Mouse (Mus musculus): ENCODE results near the gene Srpk2.

Srpk2 gene

DNA sequence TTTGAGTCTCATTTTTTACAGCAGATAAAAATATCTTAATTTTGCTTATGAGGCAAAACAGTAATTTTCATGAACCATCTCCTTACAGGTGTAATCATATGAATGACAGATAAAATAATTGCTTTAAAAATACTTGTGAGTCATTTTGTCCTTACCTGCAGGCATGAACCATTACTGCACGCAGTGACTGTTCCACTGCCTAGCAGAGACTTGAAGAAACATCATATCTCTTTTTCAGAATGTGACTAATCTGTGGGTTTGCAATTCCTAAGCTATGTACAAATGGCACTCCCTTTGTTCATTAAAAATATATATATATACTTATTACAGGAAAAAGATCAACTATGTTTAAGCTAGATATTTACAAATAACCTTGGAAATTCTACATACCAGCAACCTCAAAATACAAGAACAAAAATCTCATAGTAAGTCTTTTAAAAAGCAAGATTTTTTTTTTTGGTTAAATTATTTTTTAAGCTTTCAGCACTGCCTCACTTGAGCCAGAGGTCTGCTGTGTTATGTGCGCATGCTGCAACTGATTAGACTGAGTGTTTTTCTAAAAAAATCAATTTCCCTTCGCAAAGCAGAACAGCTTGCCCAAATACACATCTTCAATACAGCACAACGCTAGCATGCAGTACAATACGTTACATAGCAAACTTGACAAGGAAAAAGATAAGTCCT, 68.7 kb downstream of the Srpk2 start:
- peak; percentile 59 for DNase-seq (ENCODE audit: low read depth)

DNA sequence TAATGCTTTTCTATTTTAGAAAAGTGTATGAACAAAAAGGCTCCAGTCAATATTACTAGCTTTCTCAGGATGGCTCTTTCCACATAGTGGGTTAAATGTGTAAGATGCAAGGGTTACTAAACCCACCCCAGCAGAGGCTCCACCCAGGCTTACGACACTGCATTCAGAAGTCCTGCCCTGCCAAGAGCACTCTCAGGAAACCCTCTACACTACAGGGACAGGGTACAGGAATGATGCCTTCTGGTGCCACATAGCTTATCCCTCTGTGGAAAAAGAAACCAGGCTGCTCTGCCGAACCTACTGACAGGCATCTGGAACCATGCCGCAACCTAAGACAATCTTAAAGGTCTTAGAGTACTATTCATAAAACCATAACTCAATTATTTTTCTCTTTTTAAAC, 71.6 kb downstream of the Srpk2 start:
- peak; percentile 56 for DNase-seq (ENCODE audit: low read depth)

DNA sequence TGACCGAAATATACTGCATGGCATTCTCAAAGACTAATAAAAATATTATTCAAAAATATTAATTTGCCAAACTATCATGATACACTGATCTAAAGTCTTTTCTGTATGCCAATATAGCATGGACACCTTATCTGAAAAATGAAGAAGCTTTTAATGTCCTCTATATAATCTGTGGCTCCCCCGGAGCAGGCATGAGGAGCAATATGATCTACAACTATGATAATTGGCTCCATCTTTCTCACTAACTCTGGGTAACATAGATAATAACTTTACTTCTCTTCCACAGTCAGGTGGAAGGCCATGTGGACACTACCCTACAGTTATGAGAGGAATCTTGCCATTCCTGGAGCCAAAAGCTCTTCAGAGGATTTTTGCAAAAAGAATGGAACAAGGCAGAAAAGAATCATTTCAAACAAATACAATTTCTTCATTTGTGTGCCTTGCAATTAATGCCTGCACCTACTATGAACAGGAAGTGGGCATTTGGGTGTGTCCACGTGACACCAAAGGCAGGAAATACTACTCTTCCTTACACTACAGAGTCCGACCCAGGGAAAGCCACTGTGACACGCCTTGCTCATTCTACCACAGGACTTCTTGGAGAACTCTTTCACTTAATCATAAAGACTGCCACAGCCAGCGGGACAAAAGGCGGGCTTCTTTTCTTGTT, 80.2 kb downstream of the Srpk2 start:
- DNase-seq (ENCODE audit: low read depth): peak; percentile 68

DNA sequence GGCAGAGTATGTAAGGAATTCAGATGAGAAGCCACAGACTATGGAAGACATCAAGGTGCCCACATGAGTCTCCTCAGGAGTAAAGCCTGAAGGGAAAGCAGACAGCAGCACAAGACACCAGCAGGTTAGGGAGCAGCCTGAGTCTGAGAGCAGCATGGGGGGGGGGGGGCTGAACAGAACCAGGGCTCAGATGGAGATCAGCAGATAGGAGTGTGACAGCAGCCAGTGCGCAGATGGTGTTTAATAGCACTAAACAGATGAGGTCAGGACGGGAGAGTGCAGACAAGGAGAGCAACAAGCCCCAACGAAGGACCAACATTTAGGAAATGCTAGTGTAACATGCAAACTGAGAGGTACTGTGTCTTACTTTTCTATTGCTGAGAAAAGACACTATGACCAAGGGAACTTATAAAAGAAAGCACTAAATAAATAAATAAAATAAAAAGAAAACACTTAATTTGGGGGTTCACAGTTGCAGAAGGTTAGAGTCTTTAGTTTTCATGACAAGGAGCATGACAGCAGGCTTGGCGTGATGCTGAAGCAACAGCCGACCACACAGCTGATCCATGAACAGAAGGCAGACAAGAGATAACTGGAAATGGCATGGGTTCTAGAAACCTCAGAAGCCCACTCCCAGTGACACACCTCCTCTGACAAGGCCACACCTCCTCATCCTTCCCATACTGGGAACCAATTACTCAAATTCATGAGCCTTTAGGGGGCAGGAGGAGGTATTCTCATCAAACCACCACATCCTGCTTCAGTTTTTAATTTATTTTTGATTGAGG, 84.5 kb downstream of the Srpk2 start:
- no peak for DNase-seq (ENCODE audit: low read depth)

DNA sequence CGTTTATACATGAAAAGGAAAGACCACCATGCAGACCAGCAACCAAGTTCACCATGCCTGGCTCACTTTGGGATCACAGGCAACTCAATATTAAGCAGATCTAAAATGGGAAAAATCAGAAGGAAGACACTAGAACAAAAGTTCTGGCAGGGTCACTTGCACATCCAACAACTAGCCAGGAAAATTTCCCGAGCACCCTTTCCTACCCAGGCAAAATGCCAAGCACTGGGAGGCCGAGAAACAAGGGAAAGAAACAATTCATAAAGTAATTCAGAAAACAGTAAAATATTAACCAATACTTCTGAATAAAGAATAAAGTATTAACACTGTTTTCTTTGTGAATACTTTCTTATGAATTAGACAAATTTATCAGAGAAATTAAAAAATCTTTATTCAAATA, 85.2 kb downstream of the Srpk2 start:
- no peak for DNase-seq (ENCODE audit: low read depth)

DNA sequence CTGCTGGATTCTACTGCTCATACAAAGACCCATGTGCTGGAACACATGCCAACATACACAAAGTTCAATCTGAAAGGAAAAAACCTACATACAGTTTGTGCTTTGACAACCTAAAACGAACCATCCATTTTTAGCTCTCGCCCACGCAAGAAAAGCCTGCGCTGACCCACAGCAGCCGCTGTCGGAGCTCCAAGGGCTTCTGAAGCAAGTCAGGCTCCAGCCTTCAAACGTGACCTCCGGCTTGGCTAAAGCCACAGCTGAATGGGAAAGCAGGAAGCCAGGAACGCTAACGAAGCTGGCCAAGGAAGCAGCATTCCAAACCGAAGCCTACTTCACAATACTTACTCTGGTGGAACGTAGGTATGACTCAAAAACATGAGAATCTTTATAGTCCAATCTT, 85.9 kb downstream of the Srpk2 start:
- DNase-seq (ENCODE audit: low read depth): no peak

DNA sequence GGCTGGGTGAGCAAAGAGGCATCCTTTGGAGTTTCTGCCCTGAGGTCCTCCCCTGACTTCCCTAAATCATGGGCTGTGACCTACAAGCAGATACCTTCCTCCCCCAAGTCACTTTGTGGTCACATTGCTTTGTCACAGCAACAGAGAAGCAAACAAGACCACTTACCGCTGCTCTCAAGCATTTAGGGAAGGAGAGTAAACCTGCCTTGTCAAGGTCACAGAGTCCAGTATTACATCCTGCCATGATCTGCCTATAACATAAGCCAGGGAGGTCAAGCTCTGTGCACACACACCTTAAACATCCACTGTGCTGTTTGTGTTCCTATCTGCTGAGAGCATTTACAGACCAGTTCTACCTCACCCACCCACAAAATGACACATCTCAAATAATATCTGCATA, 86.4 kb downstream of the Srpk2 start:
- peak; percentile 91 for DNase-seq (ENCODE audit: low read depth)

DNA sequence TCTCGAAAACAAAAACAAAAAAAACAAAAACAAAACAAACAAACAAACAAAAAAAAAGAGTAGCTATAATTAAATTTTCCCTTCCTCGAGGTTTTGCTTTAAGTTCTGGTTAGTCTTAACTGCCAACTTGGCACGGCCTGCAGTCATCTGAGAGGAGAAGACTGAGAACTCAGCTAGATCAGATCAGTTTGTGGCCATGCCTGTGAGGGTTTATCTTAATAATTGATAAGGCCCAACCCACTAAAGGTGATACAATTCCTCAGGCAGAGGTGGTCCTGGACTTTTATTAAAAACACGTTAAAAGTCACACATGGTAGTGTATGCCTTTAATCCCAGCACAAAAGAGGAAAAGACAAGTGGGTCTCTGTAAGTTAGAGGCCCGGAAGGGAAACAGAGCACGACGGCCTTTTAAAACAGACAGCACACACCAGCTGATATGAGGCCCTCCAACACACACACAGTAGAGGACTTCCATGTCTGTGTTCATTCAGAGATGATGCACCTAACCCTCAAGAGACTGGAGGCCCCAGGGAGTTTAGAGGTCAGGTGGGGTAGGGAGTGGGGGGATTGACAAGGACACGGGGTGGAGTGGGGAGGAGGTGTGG, 87.1 kb downstream of the Srpk2 start:
- DNase-seq (ENCODE audit: low read depth): no peak

DNA sequence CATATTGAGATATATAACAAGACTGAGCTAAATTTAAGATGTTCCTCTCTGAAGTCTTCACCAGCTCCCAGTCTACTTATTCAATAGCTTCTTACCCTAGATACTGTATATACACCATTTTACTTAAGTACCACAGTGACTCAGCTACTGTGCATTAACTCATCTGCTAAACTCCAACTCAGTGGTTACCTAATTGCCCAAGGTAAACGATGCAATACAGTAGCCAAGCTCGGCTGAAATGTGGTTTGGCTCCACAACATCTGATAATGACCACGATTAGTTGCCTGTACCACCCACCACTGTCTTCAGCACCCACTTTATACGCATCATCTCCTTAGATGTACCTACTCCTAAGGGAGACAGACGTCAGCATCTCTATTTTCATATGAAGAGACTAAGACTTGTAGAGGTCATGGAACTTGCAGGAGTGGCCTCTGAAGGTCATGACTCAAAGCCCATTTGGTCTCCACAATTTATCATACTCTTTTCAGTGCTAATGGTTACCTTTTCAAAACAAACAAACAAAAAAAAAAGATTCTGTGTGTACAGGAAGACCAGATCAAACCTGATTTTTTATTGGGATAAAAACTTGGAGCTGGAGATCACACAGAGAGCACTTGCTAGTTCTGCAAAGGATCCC, 88.0 kb downstream of the Srpk2 start:
- DNase-seq (ENCODE audit: low read depth): peak; percentile 81

DNA sequence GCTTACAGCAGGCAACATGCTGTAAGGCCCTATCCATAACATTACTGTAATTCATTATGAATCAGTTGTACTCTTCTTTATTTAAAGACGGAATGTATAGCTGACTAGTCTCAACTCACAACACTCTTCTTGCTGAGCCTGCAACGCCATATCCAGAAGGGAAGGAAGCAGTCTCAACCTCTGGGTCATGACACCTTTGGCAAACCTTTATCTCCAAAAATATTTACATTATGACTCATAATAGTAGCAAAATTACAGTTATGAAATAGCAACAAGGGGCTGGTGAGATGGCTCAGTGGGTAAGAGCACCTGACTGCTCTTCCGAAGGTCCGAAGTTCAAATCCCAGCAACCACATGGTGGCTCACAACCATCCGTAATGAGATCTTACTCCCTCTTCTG, 94.1 kb downstream of the Srpk2 start:
- peak; percentile 60 for DNase-seq (ENCODE audit: low read depth)

DNA sequence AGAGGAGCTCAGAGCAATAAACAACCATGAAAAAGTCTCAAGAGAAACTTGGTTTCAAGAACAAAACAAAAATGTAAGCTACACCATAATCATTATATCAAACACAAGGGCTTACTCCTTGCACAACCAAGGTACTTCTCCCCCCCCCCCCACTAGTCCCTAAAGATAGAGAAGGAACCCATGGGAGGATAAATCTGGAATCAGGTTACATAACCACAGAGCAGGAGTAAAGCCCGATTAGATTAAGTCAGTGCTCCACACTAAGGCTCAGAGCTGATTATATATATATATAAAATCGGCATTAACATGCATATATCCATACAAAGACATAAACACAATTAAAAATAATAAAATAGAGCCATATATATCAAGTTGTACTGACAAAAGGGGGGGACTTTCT, 96.8 kb downstream of the Srpk2 start:
- no peak for DNase-seq (ENCODE audit: low read depth)

DNA sequence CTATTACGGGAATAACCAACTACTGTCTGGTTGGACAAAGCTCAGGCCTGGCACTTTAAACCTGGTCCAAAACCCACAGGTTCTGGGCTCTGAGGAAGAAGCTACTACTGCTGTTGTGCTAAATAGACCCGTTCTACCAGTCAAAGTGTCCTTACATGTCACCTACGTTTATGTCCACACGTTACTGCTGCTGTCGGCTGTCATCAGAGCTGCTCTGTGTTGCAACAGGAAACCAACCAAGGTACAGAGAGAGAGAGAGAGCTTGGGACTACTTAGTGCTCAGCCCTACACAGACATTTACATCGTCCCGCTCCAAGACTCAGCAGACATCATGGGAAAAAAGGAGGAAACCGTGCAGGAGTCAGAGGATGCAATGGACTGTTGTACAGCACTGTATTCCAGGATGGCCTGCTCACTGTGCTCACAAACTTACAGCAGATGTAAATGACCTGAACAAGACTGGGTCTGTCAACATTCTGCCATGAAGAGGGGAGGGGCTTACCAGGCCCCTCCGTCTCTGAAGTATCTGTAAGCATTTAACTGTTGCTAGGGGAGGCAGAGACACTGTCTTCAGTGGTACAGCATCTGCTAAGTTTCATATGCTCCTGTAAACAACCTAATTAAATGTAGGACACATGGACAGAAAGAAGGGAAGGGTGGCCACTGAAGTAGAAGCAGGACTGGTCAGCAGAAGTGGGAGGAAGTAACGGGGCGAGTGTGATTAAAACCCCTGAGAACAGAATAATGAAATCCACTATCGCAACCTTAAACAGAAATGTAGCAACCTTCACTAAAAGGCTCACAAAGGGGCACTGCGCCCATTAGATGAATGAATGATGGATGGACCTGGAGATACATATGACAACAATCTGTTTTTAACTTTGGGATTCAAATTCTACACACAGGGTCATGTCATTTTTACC, 97.6 kb downstream of the Srpk2 start:
- peak; percentile 45 for DNase-seq (ENCODE audit: low read depth)

DNA sequence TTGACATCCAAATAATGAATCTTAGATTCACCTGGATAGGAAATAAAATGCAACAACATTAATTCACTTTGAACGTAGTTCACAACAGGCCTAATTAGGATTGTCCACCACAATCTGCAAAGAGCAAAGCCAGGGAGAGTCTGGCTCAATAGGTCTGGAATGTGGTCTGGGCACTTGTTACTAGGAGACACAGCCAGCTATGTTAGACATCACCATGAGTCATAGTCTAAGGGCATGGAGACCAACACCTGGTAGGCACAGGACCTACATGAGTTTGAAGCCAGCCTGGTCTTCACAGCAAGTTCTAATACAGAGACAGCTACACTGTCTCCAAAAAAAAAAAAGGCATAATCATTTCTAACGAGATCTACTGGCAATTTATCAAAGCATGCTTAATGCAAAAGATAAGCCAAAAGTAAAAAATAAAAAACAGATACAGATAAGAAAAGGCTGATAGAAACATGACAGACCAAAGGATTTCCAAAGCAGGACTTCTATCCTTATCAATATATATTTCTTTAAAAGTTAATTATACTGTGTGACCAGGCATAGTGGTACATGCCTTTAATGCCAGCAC, 102.8 kb downstream of the Srpk2 start:
- DNase-seq (ENCODE audit: low read depth): peak; percentile 31

DNA sequence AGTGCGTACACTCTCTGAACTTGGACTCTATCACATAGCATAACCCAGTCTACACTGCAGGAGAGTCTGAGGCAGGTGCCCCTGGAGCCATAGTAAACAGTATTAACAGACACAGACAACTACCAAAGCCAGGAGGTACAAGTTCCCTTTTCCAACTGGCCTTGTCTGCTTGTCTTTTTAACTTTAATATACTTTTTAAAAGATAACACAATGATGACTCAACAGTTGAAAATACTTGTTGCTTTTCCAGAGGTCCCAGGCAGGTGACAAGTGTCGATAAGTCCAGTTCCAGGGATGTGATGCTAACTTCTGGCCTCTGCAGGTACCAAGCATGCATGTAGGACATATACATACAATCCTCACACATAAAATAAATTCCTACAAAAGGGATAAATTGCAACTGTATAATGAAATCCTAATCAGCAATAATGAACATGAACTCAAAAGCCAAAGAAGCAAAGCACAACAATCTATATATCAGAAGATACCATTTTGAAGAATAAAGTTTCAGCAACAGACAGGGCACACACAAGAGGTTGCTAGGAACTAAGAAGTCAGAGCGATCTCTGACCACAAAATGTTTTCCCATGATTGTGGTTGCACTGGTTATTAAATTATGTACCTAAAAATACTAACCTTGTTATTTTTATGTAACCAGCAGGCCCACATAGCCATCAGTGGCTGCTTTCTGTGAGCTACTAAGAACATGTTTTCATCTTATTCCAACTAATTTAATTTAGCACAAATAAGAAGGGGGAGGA, 105.1 kb downstream of the Srpk2 start:
- peak; percentile 49 for DNase-seq (ENCODE audit: low read depth)

DNA sequence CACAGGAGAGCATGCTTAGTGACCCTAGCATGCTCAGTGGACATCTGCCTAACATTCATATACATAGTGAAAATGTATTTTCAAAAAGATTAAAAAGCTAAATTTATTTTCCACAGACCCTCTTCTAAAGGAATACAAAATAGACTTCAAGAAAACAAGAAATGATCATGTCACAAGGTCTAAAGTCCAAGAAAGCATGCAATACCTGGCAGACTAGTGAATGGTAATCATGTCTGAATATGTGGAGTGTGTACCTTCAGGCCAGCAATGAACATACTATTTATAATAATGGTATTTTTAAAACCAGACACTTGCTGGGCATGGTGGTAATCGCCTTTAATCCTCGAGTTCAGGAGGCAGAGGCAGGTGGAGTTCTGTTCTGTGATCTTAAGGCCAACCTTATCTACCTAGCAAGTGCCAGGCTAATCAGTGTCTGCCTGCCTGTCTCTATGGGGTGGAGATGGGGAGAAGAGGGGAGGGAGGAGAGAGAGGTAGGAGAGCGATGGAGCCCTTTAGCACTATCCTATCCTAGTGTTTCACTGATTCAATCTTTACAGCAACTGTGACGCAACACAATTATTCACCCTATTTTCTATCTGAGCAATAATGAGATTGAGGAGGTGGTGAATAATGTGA, 106.0 kb downstream of the Srpk2 start:
- DNase-seq (ENCODE audit: low read depth): no peak

DNA sequence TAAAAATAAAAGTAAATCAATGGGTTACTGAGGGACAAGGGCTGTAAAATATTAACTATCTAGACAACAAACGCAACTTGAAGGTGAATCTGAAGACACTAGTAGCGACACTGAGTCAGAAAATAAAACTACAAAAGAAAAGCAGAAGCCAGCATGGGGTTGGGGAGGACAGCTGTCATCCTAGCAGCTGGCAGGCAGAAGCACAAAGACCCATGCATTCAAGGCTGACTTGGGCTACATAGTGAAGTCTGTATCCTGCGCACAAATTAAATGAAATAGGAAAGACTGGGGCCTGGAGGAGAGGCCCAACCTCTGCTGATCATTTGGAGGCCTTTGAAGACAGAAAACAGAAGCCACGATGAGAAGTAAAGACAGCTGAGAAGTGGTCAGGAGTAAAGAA, 106.6 kb downstream of the Srpk2 start:
- DNase-seq (ENCODE audit: low read depth): no peak

DNA sequence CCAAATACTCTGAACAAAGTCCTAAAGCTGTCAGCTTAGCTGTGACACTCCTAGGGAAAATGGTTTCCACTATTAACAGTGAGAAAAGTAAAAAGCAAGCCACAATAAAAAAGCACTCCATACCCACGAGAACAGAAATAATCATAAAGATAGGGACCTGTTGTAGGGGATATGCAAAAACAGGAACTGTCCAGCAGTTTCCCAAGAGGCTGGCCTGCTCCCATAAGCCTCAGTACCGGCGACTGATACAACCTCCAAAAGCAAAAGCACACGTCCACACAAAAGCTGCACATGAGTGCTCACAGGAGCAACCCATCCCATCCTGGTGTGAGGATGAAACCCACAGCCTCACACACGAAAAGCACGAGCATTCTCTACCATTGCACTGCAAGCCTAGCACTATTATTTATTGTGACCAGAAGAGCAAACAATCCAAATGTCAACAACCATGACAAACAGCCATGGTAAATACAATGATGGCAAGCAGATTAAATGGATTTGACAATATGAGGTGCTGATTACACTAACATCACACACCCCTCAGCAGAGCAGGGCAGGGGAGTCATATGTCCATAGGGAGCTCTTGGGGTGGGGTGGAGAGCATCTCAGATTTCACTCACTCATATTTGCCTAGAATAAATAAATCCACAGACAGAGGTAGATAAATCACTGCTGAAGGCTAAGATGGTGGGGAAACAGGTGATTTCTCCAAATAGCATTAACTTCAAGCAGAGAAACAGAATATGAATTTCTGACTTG, 107.9 kb downstream of the Srpk2 start:
- no peak for DNase-seq (ENCODE audit: low read depth)

DNA sequence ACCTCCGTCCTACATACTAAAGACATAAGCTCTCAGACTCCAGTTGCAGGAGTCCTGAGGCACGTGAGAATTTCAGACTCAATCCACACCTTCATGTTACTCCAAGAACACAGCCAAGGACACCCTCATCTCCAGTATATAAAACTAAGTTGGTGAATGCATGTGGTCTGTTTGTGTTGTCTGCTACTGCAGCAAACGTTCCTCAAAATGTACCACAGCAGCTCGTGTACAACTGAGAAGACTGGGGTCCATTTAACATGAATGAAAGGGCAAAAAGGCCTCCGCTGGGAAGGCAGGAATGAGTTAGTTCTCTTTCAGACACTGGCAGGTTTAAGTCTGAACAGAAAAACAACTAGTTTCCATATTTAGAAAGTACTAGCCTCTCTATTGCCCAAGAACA, 110.5 kb downstream of the Srpk2 start:
- DNase-seq (ENCODE audit: low read depth): no peak

DNA sequence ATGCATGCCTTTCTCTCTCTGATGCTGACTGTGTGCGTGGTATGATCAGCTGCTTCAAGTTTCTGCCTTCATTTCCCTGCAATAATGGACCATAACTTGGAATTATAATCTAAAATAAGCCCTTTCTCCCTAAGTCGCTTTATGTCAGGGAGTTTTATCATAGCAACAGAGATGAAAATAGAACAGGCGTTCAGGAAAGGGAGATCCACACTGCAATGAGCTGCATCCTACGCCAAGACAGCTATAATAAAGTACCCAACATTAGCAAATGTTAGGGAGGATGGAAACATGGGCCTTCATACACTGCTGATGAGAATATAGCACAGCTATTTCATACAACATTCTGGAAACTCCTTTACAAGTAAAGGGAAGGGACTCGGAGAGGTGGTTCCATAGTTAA, 116.2 kb downstream of the Srpk2 start:
- no peak for DNase-seq (ENCODE audit: low read depth)
